Mouse (Mus musculus): ENCODE measurements around the gene Wdr75. TPM values are rescaled to one million over a fixed set of nuclear protein-coding genes. Genes with fewer than 3 reads are reported as not detected.

Wdr75 gene
- polyA plus RNA-seq, 1 experiment, result 26.0 TPM

GRCm38 (mm10) chr1:45865316-45865715 is 70.3 kb downstream of the Wdr75 start:
- Histone ChIP-seq H3K36me3 (ENCODE audit: control insufficient read depth, insufficient read depth) (no peaks in the 10 kb centered on the region), H3ac (ENCODE audit: control insufficient read depth, insufficient read length, low read depth) (no peak overlapping the region), H3K79me2 (ENCODE audit: control insufficient read depth, insufficient read depth) (no peaks in the 10 kb centered on the region), H3K79me3 (ENCODE audit: low read depth) (no peaks in the 10 kb centered on the region), H3K27me3 (ENCODE audit: control insufficient read depth, insufficient read depth, insufficient read length) (no peaks in the 10 kb centered on the region), H3K4me3 (ENCODE audit: insufficient read depth, poor library complexity, severe bottlenecking) (no peak overlapping the region)
- TF ChIP-seq MYOG (IDR thresholded peaks at IDR 0.05; ENCODE audit: control insufficient read depth, extremely low read depth, insufficient read length) (no peak), FOSL1 (IDR thresholded peaks at IDR 0.05; ENCODE audit: insufficient read depth, low read length, poor library complexity, severe bottlenecking) (no peak), USF1 (IDR thresholded peaks at IDR 0.05; ENCODE audit: low read depth) (no peak), CTCF (IDR thresholded peaks at IDR 0.05; ENCODE audit: control insufficient read depth, insufficient read depth, insufficient read length) (no peak), CEBPB (IDR thresholded peaks at IDR 0.05; ENCODE audit: low read depth) (no peak), MAX (IDR thresholded peaks at IDR 0.05) (no peak), MYOD1 (IDR thresholded peaks at IDR 0.05; ENCODE audit: control insufficient read depth, insufficient read length, low read depth) (no peak)

GRCm38 (mm10) chr1:45865727-45866126 is 70.8 kb downstream of the Wdr75 start:
- TF ChIP-seq CEBPB (IDR thresholded peaks at IDR 0.05; ENCODE audit: low read depth) (no peak), FOSL1 (IDR thresholded peaks at IDR 0.05; ENCODE audit: insufficient read depth, low read length, poor library complexity, severe bottlenecking) (no peak), CTCF (IDR thresholded peaks at IDR 0.05; ENCODE audit: control insufficient read depth, insufficient read depth, insufficient read length) (no peak), MYOG (IDR thresholded peaks at IDR 0.05; ENCODE audit: control insufficient read depth, extremely low read depth, insufficient read length) (no peak), MYOD1 (IDR thresholded peaks at IDR 0.05; ENCODE audit: control insufficient read depth, insufficient read length, low read depth) (no peak)
- no peak overlapping the region for H3K4me3 ChIP-seq (ENCODE audit: insufficient read depth, poor library complexity, severe bottlenecking)
- no peak overlapping the region for H3ac ChIP-seq (ENCODE audit: control insufficient read depth, insufficient read length, low read depth)
- H3K27me3 ChIP-seq (ENCODE audit: control insufficient read depth, insufficient read depth, insufficient read length), result no peaks in the 10 kb centered on the region
- no peaks in the 10 kb centered on the region for H3K79me2 ChIP-seq (ENCODE audit: control insufficient read depth, insufficient read depth)
- no peaks in the 10 kb centered on the region for H3K79me3 ChIP-seq (ENCODE audit: low read depth)
- H3K36me3 ChIP-seq (ENCODE audit: control insufficient read depth, insufficient read depth), result no peaks in the 10 kb centered on the region

- no peaks in the 10 kb centered on the region for H3K36me3 ChIP-seq (ENCODE audit: control insufficient read depth, insufficient read depth)
- TF ChIP-seq CEBPB (IDR thresholded peaks at IDR 0.05; ENCODE audit: low read depth) (no peak), FOSL1 (IDR thresholded peaks at IDR 0.05; ENCODE audit: insufficient read depth, low read length, poor library complexity, severe bottlenecking) (no peak), CTCF (IDR thresholded peaks at IDR 0.05; ENCODE audit: control insufficient read depth, insufficient read depth, insufficient read length) (no peak), MYOG (IDR thresholded peaks at IDR 0.05; ENCODE audit: control insufficient read depth, extremely low read depth, insufficient read length) (no peak), MYOD1 (IDR thresholded peaks at IDR 0.05; ENCODE audit: control insufficient read depth, insufficient read length, low read depth) (no peak), USF1 (IDR thresholded peaks at IDR 0.05; ENCODE audit: low read depth) (no peak), MAX (IDR thresholded peaks at IDR 0.05) (no peak)
- no peak overlapping the region for H3K4me3 ChIP-seq (ENCODE audit: insufficient read depth, poor library complexity, severe bottlenecking)
- H3K79me3 ChIP-seq (ENCODE audit: low read depth), result no peaks in the 10 kb centered on the region
- H3K27me3 ChIP-seq (ENCODE audit: control insufficient read depth, insufficient read depth, insufficient read length), result no peaks in the 10 kb centered on the region
- H3ac ChIP-seq (ENCODE audit: control insufficient read depth, insufficient read length, low read depth), result no peak overlapping the region
- no peaks in the 10 kb centered on the region for H3K79me2 ChIP-seq (ENCODE audit: control insufficient read depth, insufficient read depth)
Measured at GRCm38 (mm10) chr1:45866288-45867018, 71.5 kb downstream of the Wdr75 start.

- H3K4me3 ChIP-seq (ENCODE audit: insufficient read depth, poor library complexity, severe bottlenecking), result no peak overlapping the region
- no peaks in the 10 kb centered on the region for H3K79me3 ChIP-seq (ENCODE audit: low read depth)
- no peaks in the 10 kb centered on the region for H3K27me3 ChIP-seq (ENCODE audit: control insufficient read depth, insufficient read depth, insufficient read length)
- H3K79me2 ChIP-seq (ENCODE audit: control insufficient read depth, insufficient read depth), result no peaks in the 10 kb centered on the region
- TF ChIP-seq FOSL1 (IDR thresholded peaks at IDR 0.05; ENCODE audit: insufficient read depth, low read length, poor library complexity, severe bottlenecking) (no peak), MYOD1 (IDR thresholded peaks at IDR 0.05; ENCODE audit: control insufficient read depth, insufficient read length, low read depth) (no peak), USF1 (IDR thresholded peaks at IDR 0.05; ENCODE audit: low read depth) (no peak), MYOG (IDR thresholded peaks at IDR 0.05; ENCODE audit: control insufficient read depth, extremely low read depth, insufficient read length) (no peak), CTCF (IDR thresholded peaks at IDR 0.05; ENCODE audit: control insufficient read depth, insufficient read depth, insufficient read length) (no peak), MAX (IDR thresholded peaks at IDR 0.05) (no peak), CEBPB (IDR thresholded peaks at IDR 0.05; ENCODE audit: low read depth) (no peak)
- H3ac ChIP-seq (ENCODE audit: control insufficient read depth, insufficient read length, low read depth), result no peak overlapping the region
- H3K36me3 ChIP-seq (ENCODE audit: control insufficient read depth, insufficient read depth), result no peaks in the 10 kb centered on the region
Measured at GRCm38 (mm10) chr1:45868050-45868449, 73.1 kb downstream of the Wdr75 start.

- H3K79me2 ChIP-seq (ENCODE audit: control insufficient read depth, insufficient read depth), result no peaks in the 10 kb centered on the region
- no peak overlapping the region for H3K4me3 ChIP-seq (ENCODE audit: insufficient read depth, poor library complexity, severe bottlenecking)
- no peaks in the 10 kb centered on the region for H3K27me3 ChIP-seq (ENCODE audit: control insufficient read depth, insufficient read depth, insufficient read length)
- no peak overlapping the region for H3ac ChIP-seq (ENCODE audit: control insufficient read depth, insufficient read length, low read depth)
- H3K79me3 ChIP-seq (ENCODE audit: low read depth), result no peaks in the 10 kb centered on the region
- no peak for TF ChIP-seq MYOD1 (IDR thresholded peaks at IDR 0.05; ENCODE audit: control insufficient read depth, insufficient read length, low read depth)
- TF ChIP-seq MAX (IDR thresholded peaks at IDR 0.05), result no peak
- no peak for TF ChIP-seq MYOG (IDR thresholded peaks at IDR 0.05; ENCODE audit: control insufficient read depth, extremely low read depth, insufficient read length)
- TF ChIP-seq FOSL1 (IDR thresholded peaks at IDR 0.05; ENCODE audit: insufficient read depth, low read length, poor library complexity, severe bottlenecking), result no peak
- TF ChIP-seq CTCF (IDR thresholded peaks at IDR 0.05; ENCODE audit: control insufficient read depth, insufficient read depth, insufficient read length), result no peak
- TF ChIP-seq CEBPB (IDR thresholded peaks at IDR 0.05; ENCODE audit: low read depth), result no peak
- H3K36me3 ChIP-seq (ENCODE audit: control insufficient read depth, insufficient read depth), result no peaks in the 10 kb centered on the region
Measured at GRCm38 (mm10) chr1:45868479-45869137, 73.6 kb downstream of the Wdr75 start.

Other genes with a start within 250 kb of the Wdr75 start
- not detected for gene Gm5269, start 95.1 kb downstream of the Wdr75 start, polyA plus RNA-seq (2012; fragmentation: generic; extraction: Trizol)
- gene Slc40a1, start 131.4 kb downstream of the Wdr75 start, polyA plus RNA-seq (2012; fragmentation: generic; extraction: Trizol), result 0.94 TPM